Mouse (Mus musculus): ENCODE measurements around the gene Utrn. TPM values are rescaled to one million over a fixed set of nuclear protein-coding genes. Genes with fewer than 3 reads are reported as not detected.

Gene Utrn
- polyA plus RNA-seq, 1 experiment from 2014 or later = 76.0 TPM

- peak overlapping the region; percentile 51; the same call in 1 of the 2 replicates for H3K27ac ChIP-seq (ENCODE audit: low read length)
- peak; percentile 42; the same call in 1 of the 2 replicates for ATAC-seq (ENCODE audit: low FRiP score, low TSS enrichment)
- H3K36me3 ChIP-seq (ENCODE audit: insufficient read depth, low read length) = peaks cover 8% of the 10 kb centered on the region; the same call in 1 of the 2 replicates
- H3K4me3 ChIP-seq (ENCODE audit: low read length) = no peak overlapping the region
- H3K27me3 ChIP-seq (ENCODE audit: insufficient read depth, low read length) = no peaks in the 10 kb centered on the region
- WGBS = 45% methylated on average over 7 of the region's 7 CpGs
- H3K9me3 ChIP-seq (ENCODE audit: low read length) = peaks cover 4% of the 10 kb centered on the region; the same call in 1 of the 2 replicates
- peaks cover 15% of the 10 kb centered on the region; the same call in 1 of the 2 replicates for H3K4me1 ChIP-seq (ENCODE audit: insufficient read depth, low read length)
- H3K4me2 ChIP-seq (replicated peaks; ENCODE audit: low read depth, low read length) = peak overlapping the region; percentile 18; the same call in 1 of the 2 replicates
- H3K9ac ChIP-seq (replicated peaks; ENCODE audit: low read length) = no peak overlapping the region
Measured at GRCm38 (mm10) chr10:12701694-12702093, 167.5 kb downstream of the Utrn start.

DNA sequence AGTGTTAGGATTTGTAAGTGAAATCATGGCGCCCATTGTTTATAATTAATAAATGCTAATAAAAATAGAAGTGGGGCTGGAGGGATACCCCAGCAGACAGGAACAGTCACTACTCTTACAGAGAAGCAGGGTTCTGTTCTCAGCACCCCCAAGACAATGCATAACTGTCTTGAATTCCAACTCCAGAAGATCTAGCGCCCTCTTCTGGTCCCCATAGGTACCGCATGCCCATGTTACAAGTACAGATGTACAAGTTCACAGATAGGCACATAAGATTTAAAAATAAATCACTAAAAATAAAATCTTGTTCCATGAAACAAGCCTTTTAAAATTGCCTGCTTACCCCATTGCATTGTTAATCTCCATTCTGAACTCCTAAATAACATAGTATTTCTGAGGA lies 168.6 kb downstream of the Utrn start:
- H3K9ac ChIP-seq (replicated peaks; ENCODE audit: low read length) = no peak overlapping the region
- no peaks in the 10 kb centered on the region for H3K27me3 ChIP-seq (ENCODE audit: insufficient read depth, low read length)
- H3K4me2 ChIP-seq (replicated peaks; ENCODE audit: low read depth, low read length) = no peak overlapping the region
- peaks cover 13% of the 10 kb centered on the region; the same call in 1 of the 2 replicates for H3K36me3 ChIP-seq (ENCODE audit: insufficient read depth, low read length)
- no peak for ATAC-seq (ENCODE audit: low FRiP score, low TSS enrichment)
- 74% methylated on average over 3 of the region's 3 CpGs for WGBS
- H3K27ac ChIP-seq (ENCODE audit: low read length) = no peak overlapping the region
- H3K4me1 ChIP-seq (ENCODE audit: insufficient read depth, low read length) = peaks cover 15% of the 10 kb centered on the region; the same call in 1 of the 2 replicates
- no peak overlapping the region for H3K4me3 ChIP-seq (ENCODE audit: low read length)
- H3K9me3 ChIP-seq (ENCODE audit: low read length) = peaks cover 4% of the 10 kb centered on the region; the same call in 1 of the 2 replicates

DNA sequence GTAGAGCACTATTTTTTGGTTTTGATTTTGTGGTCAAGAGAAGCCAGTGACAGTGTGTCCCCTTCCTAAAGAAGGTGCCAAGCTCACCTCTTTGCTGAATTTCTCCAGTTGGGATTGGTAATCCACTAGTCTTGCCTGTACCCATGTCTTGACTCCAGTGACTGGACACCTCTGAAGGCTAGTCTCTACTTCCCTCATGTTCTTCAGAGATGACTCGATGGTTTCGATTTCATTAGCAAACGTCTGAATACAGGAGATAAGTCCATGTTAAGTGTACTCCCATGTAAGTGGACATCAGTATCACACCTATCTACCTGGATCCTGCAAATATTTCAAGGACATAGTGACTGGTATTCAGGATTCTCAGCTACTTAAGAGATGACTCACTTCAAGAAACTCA lies 171.3 kb downstream of the Utrn start:
- Histone ChIP-seq H3K4me2 (replicated peaks; ENCODE audit: low read depth, low read length) (no peak overlapping the region), H3K9ac (replicated peaks; ENCODE audit: low read length) (no peak overlapping the region), H3K4me1 (ENCODE audit: insufficient read depth, low read length) (peaks cover 20% of the 10 kb centered on the region), H3K36me3 (ENCODE audit: insufficient read depth, low read length) (peaks cover 20% of the 10 kb centered on the region; the same call in 1 of the 2 replicates), H3K4me3 (ENCODE audit: low read length) (no peak overlapping the region), H3K27ac (ENCODE audit: low read length) (no peak overlapping the region), H3K27me3 (ENCODE audit: insufficient read depth, low read length) (no peaks in the 10 kb centered on the region), H3K9me3 (ENCODE audit: low read length) (peaks cover 4% of the 10 kb centered on the region; the same call in 1 of the 2 replicates)
- 89% methylated on average over 3 of the region's 3 CpGs for WGBS
- ATAC-seq (ENCODE audit: low FRiP score, low TSS enrichment) = no peak

- Histone ChIP-seq H3K9me3 (ENCODE audit: low read length) (peaks cover 4% of the 10 kb centered on the region; the same call in 1 of the 2 replicates), H3K27me3 (ENCODE audit: insufficient read depth, low read length) (no peaks in the 10 kb centered on the region), H3K4me2 (replicated peaks; ENCODE audit: low read depth, low read length) (no peak overlapping the region), H3K4me3 (ENCODE audit: low read length) (no peak overlapping the region), H3K27ac (ENCODE audit: low read length) (no peak overlapping the region), H3K4me1 (ENCODE audit: insufficient read depth, low read length) (peaks cover 8% of the 10 kb centered on the region), H3K9ac (replicated peaks; ENCODE audit: low read length) (no peak overlapping the region), H3K36me3 (ENCODE audit: insufficient read depth, low read length) (peaks cover 22% of the 10 kb centered on the region; the same call in 1 of the 2 replicates)
- no peak for ATAC-seq (ENCODE audit: low FRiP score, low TSS enrichment)
- WGBS = 82% methylated on average over 6 of the region's 6 CpGs
Measured at GRCm38 (mm10) chr10:12696704-12697103, 172.5 kb downstream of the Utrn start.

GRCm38 (mm10) chr10:12694774-12695173 lies 174.4 kb downstream of the Utrn start:
- H3K9ac ChIP-seq (replicated peaks; ENCODE audit: low read length) = no peak overlapping the region
- no peaks in the 10 kb centered on the region for H3K27me3 ChIP-seq (ENCODE audit: insufficient read depth, low read length)
- WGBS = 9% methylated on average over 6 of the region's 6 CpGs
- no peak overlapping the region for H3K4me2 ChIP-seq (replicated peaks; ENCODE audit: low read depth, low read length)
- peak overlapping the region; percentile 43; the same call in 1 of the 2 replicates for H3K27ac ChIP-seq (ENCODE audit: low read length)
- peaks cover 8% of the 10 kb centered on the region for H3K4me1 ChIP-seq (ENCODE audit: insufficient read depth, low read length)
- H3K9me3 ChIP-seq (ENCODE audit: low read length) = no peaks in the 10 kb centered on the region
- no peak overlapping the region for H3K4me3 ChIP-seq (ENCODE audit: low read length)
- peak; percentile 84; the same call in 1 of the 2 replicates for ATAC-seq (ENCODE audit: low FRiP score, low TSS enrichment)
- H3K36me3 ChIP-seq (ENCODE audit: insufficient read depth, low read length) = peaks cover 22% of the 10 kb centered on the region; the same call in 1 of the 2 replicates

DNA sequence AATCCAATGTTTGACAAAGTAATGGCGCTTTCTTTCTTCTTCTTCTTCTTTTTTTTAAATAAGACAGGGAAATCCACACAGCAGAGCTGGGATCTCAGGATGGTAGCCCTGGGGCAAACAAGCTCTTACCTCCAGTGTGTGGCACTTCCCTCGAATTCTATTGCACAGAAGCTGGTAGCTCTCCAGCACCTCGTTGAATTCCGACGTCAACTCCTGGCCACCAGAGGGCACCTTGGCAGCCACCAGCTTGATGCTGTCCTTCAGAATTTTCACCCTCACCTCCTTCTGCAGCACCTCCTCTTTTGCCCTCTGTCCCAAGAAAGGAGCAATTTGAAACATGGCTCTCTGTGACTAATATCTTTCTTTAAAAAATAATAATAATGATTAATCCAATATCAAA lies 178.6 kb downstream of the Utrn start:
- ATAC-seq (ENCODE audit: low FRiP score, low TSS enrichment) = peak; percentile 39; the same call in 1 of the 2 replicates
- 23% methylated on average over 5 of the region's 5 CpGs for WGBS
- no peaks in the 10 kb centered on the region for H3K9me3 ChIP-seq (ENCODE audit: low read length)
- peaks cover 32% of the 10 kb centered on the region for H3K36me3 ChIP-seq (ENCODE audit: insufficient read depth, low read length)
- peaks cover 8% of the 10 kb centered on the region for H3K4me1 ChIP-seq (ENCODE audit: insufficient read depth, low read length)
- no peaks in the 10 kb centered on the region for H3K27me3 ChIP-seq (ENCODE audit: insufficient read depth, low read length)
- H3K9ac ChIP-seq (replicated peaks; ENCODE audit: low read length) = no peak overlapping the region
- H3K27ac ChIP-seq (ENCODE audit: low read length) = no peak overlapping the region
- no peak overlapping the region for H3K4me3 ChIP-seq (ENCODE audit: low read length)
- H3K4me2 ChIP-seq (replicated peaks; ENCODE audit: low read depth, low read length) = no peak overlapping the region

DNA sequence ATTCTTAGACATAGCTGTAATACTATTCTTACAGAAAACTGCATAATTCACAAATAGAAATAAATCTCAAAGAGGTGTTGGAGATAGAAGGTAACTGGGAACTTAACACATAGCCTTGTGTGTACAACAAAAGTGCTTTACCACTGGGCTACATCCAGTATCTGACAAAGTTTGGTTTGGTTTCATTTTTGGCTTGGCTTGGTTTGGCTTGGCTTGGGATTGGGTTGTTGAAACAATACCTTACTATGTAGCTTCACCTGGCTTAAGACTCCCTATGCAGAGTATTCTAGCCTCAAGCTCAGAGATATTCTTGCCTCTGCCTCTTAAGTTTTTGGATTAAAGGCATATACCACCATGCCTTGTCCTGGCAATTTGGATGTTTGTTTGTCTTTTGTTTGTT lies 183.5 kb downstream of the Utrn start:
- Histone ChIP-seq H3K4me3 (ENCODE audit: low read length) (no peak overlapping the region), H3K9ac (replicated peaks; ENCODE audit: low read length) (no peak overlapping the region), H3K4me2 (replicated peaks; ENCODE audit: low read depth, low read length) (no peak overlapping the region), H3K36me3 (ENCODE audit: insufficient read depth, low read length) (peaks cover 49% of the 10 kb centered on the region), H3K27me3 (ENCODE audit: insufficient read depth, low read length) (no peaks in the 10 kb centered on the region), H3K9me3 (ENCODE audit: low read length) (no peaks in the 10 kb centered on the region), H3K27ac (ENCODE audit: low read length) (no peak overlapping the region), H3K4me1 (ENCODE audit: insufficient read depth, low read length) (no peaks in the 10 kb centered on the region)
- ATAC-seq (ENCODE audit: low FRiP score, low TSS enrichment) = no peak

DNA sequence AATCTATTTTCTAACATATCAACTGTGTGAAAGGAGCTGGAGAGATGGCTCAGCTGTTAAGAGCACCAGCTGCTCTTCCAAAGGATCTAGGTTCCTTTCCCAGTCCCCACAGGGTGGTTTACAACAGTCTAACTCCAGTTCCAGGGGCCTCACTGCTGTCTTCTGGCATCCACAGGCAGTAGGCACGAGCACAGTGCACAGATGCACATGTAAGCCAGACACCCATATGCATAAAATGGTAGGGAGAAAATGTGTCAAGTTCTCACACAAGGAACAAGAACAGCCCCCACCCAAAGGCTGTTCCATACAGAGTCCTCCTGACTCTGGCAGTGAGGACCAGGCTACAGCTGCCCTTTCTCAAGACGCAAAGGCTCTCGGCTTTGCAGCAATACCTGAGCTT lies 185.1 kb downstream of the Utrn start:
- peaks cover 53% of the 10 kb centered on the region for H3K36me3 ChIP-seq (ENCODE audit: insufficient read depth, low read length)

GRCm38 (mm10) chr10:12673309-12673708 lies 195.9 kb downstream of the Utrn start:
- no peak overlapping the region for H3K4me2 ChIP-seq (replicated peaks; ENCODE audit: low read depth, low read length)
- 88% methylated on average over 5 of the region's 5 CpGs for WGBS
- H3K36me3 ChIP-seq (ENCODE audit: insufficient read depth, low read length) = peaks cover 23% of the 10 kb centered on the region; the same call in 1 of the 2 replicates
- H3K9ac ChIP-seq (replicated peaks; ENCODE audit: low read length) = no peak overlapping the region
- no peak overlapping the region for H3K27ac ChIP-seq (ENCODE audit: low read length)
- no peak overlapping the region for H3K4me3 ChIP-seq (ENCODE audit: low read length)
- H3K4me1 ChIP-seq (ENCODE audit: insufficient read depth, low read length) = 0 out of 2 replicates have a peak, but pooled peaks cover 2% of the 10 kb centered on the region
- no peak for ATAC-seq (ENCODE audit: low FRiP score, low TSS enrichment)
- no peaks in the 10 kb centered on the region for H3K9me3 ChIP-seq (ENCODE audit: low read length)
- no peaks in the 10 kb centered on the region for H3K27me3 ChIP-seq (ENCODE audit: insufficient read depth, low read length)

More for the DNA sequence above, 185.1 kb downstream of the Utrn start:
- 84% methylated on average over 3 of the region's 3 CpGs for WGBS
- Histone ChIP-seq H3K27ac (ENCODE audit: low read length) (no peak overlapping the region), H3K4me2 (replicated peaks; ENCODE audit: low read depth, low read length) (no peak overlapping the region), H3K4me1 (ENCODE audit: insufficient read depth, low read length) (no peaks in the 10 kb centered on the region), H3K9ac (replicated peaks; ENCODE audit: low read length) (no peak overlapping the region), H3K9me3 (ENCODE audit: low read length) (no peaks in the 10 kb centered on the region), H3K4me3 (ENCODE audit: low read length) (no peak overlapping the region), H3K27me3 (ENCODE audit: insufficient read depth, low read length) (no peaks in the 10 kb centered on the region)
- no peak for ATAC-seq (ENCODE audit: low FRiP score, low TSS enrichment)

GRCm38 (mm10) chr10:12671608-12672007 lies 197.6 kb downstream of the Utrn start:
- Histone ChIP-seq H3K4me3 (ENCODE audit: low read length) (no peak overlapping the region), H3K9me3 (ENCODE audit: low read length) (no peaks in the 10 kb centered on the region), H3K27me3 (ENCODE audit: insufficient read depth, low read length) (no peaks in the 10 kb centered on the region), H3K27ac (ENCODE audit: low read length) (no peak overlapping the region), H3K9ac (replicated peaks; ENCODE audit: low read length) (no peak overlapping the region), H3K36me3 (ENCODE audit: insufficient read depth, low read length) (peaks cover 27% of the 10 kb centered on the region), H3K4me1 (ENCODE audit: insufficient read depth, low read length) (no peaks in the 10 kb centered on the region), H3K4me2 (replicated peaks; ENCODE audit: low read depth, low read length) (no peak overlapping the region)
- 96% methylated on average over 9 of the region's 9 CpGs for WGBS
- ATAC-seq (ENCODE audit: low FRiP score, low TSS enrichment) = no peak

Data from kidney, embryonic 16.5 days (tissue).